In the genomic region with DNA sequence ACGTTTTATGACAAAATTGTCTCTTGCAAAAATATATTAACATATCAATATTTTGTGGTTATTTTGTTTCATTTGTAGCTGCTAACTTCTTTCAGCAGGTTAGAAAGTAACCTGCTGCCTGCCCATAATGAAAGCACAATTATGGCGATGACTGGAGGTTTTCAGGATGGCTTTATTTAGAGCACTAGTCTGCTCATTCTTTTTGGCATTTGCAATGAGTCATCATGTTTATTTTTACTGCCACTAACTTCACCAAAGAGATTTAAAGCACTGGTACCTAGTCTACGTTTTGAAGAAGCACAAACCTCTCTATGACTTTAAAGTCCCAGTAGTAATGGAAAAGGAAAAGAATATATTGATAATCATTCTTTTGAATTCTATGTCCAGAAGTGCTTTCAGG, we compare ENCODE assay signal across 23 mouse cellular contexts.
DNase-seq lines count a peak whose midpoint lies in the region; ATAC-seq and TF ChIP-seq lines count a peak whose summit lies in the region.
"Had no signal": no experiment of that assay in that cellular context is flagged by ENCODE, and none has a peak within 500 bp of the region (broad histone marks: within the 10 kb centered on the region; RNA-seq: fewer than 3 reads in every experiment).

No protein-coding gene starts in this region.

- no peaks in the 10 kb centered on the region for H3K36me3 ChIP-seq in heart, postnatal 0 days (replicated peaks; ENCODE audit: control insufficient read depth, insufficient read depth, low read length)
- H3K36me3 ChIP-seq: forebrain, embryonic 10.5 days; heart, embryonic 13.5 days; hindbrain, embryonic 10.5 days; hindbrain, embryonic 13.5 days; intestine, embryonic 15.5 days had no signal

- DNase-seq in frontal cortex, postnatal 14 days (ENCODE audit: low spot score in 2 of 2): no peak
- peak; percentile 55 for DNase-seq in heart, postnatal 0 days (ENCODE audit: low spot score)
- no peak for DNase-seq in heart, postnatal 4 days
- DNase-seq in telencephalon, adult 2 months (ENCODE audit: low read depth, low spot score): peak; percentile 16
- DNase-seq in lung, adult 18-20 months: no peak
- DNase-seq: adrenal gland, adult 8-10 months; adrenal gland, postnatal 25 days; cerebellum, adult 18-20 months; cerebellum, adult 9-10 months; cerebellum, postnatal 14 days; gastrocnemius, postnatal 25 days; kidney, adult 11 months had no signal

- TF ChIP-seq CTCF in heart, postnatal 0 days (IDR thresholded peaks at IDR 0.05; ENCODE audit: low read depth): no peak

- no peaks in the 10 kb centered on the region for H3K4me1 ChIP-seq in heart, postnatal 0 days (ENCODE audit: control insufficient read depth, insufficient read depth)
- H3K4me1 ChIP-seq: forebrain, embryonic 10.5 days; forebrain, embryonic 13.5 days; heart, embryonic 13.5 days; hindbrain, embryonic 10.5 days; hindbrain, embryonic 13.5 days; intestine, embryonic 15.5 days had no signal

- H3K27me3 ChIP-seq in heart, postnatal 0 days (ENCODE audit: control insufficient read depth, insufficient read depth, low read length): no peaks in the 10 kb centered on the region
- H3K27me3 ChIP-seq: forebrain, embryonic 13.5 days; heart, embryonic 13.5 days; hindbrain, embryonic 13.5 days; intestine, embryonic 15.5 days had no signal

- 38% methylated on average over 3 of the region's 3 CpGs for WGBS in heart, postnatal 0 days

- H3K9ac ChIP-seq in heart, postnatal 0 days (replicated peaks; ENCODE audit: low read depth, low read length): no peak overlapping the region
- H3K9ac ChIP-seq: forebrain, embryonic 13.5 days; heart, embryonic 13.5 days; hindbrain, embryonic 13.5 days; intestine, embryonic 15.5 days had no signal

- peak; percentile 92 for ATAC-seq in frontal cortex, adult (ENCODE audit: low TSS enrichment)
- ATAC-seq in heart, postnatal 0 days (ENCODE audit: insufficient read depth, low read depth): peak; percentile 30; the same call in 1 of the 2 replicates
- ATAC-seq: activated CD4-positive, CD25-positive, alpha-beta regulatory T cell, adult 4 months; CD4-positive, CD25-positive, alpha-beta regulatory T cell, adult 4 months; forebrain, embryonic 13.5 days; forebrain, embryonic 16.5 days; hindbrain, embryonic 16.5 days; intestine, embryonic 15.5 days had no signal

- H3K9me3 ChIP-seq in heart, postnatal 0 days (replicated peaks; ENCODE audit: control insufficient read depth, low read length): no peaks in the 10 kb centered on the region
- H3K9me3 ChIP-seq: forebrain, embryonic 10.5 days; forebrain, embryonic 13.5 days; heart, embryonic 13.5 days; hindbrain, embryonic 10.5 days; hindbrain, embryonic 13.5 days; intestine, embryonic 15.5 days had no signal

- H3K4me3 ChIP-seq in heart, postnatal 0 days (ENCODE audit: low read depth, low read length): no peak overlapping the region
- H3K4me3 ChIP-seq: forebrain, embryonic 10.5 days; forebrain, embryonic 13.5 days; heart, embryonic 13.5 days; hindbrain, embryonic 10.5 days; hindbrain, embryonic 13.5 days; intestine, embryonic 15.5 days had no signal

- no peak for TF ChIP-seq EP300 in heart, postnatal 0 days (IDR thresholded peaks at IDR 0.05; ENCODE audit: low read depth)

- no peak overlapping the region for H3K4me2 ChIP-seq in heart, postnatal 0 days (ENCODE audit: low read depth, low read length)
- H3K4me2 ChIP-seq: forebrain, embryonic 13.5 days; heart, embryonic 13.5 days; hindbrain, embryonic 13.5 days; intestine, embryonic 15.5 days had no signal

- H3K27ac ChIP-seq in heart, postnatal 0 days (ENCODE audit: low read depth): no peak overlapping the region
- H3K27ac ChIP-seq: forebrain, embryonic 10.5 days; forebrain, embryonic 13.5 days; heart, embryonic 13.5 days; hindbrain, embryonic 10.5 days; hindbrain, embryonic 13.5 days; intestine, embryonic 15.5 days had no signal

Comparison
In these comparisons a context has a peak if more than half of its experiments do, and no peak if none do; other contexts are left out.
1. DNase-seq: peak in heart, postnatal 0 days (single experiment) and telencephalon, adult 2 months (single experiment); none in frontal cortex, postnatal 14 days (0 of 2), heart, postnatal 4 days (single experiment) and lung, adult 18-20 months (0 of 2).